ENCODE assay signal across 8 mouse cellular contexts in the genomic region with DNA sequence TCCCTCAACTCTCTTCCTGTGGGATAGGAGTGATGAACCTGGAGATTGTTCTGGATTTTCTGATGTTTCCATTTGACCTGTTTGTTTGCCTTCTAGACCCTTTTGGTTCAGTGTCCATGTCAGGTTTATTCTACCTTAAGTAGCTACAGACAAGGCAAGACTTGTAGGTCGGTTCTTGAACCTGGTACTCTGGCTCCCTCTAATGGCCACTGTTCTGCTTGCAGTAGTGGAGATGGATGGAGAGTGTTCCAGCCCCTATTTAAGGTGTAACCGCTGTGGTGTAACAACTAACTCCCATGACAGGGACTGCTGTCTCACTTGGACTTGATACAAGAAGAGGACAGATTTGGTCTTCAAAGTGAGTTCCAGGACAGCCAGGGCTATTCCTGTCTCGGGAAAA. TPM values are rescaled to one million over a fixed set of nuclear protein-coding genes. Genes with fewer than 3 reads are reported as not detected.
A peak's percentile ranks its signal among the peaks of the same experiment; 100 is the strongest.
DNase-seq lines count a peak whose midpoint lies in the region; ATAC-seq lines count a peak whose summit lies in the region.

No protein-coding gene starts in this region.

- H3K4me2 ChIP-seq in liver, embryonic 12.5 days: no peak overlapping the region

- no peaks in the 10 kb centered on the region for H3K27me3 ChIP-seq in liver, embryonic 12.5 days (replicated peaks)

- no peaks in the 10 kb centered on the region for H3K9me3 ChIP-seq in liver, embryonic 12.5 days (replicated peaks)

- whole genome bisulfite sequencing in liver, embryonic 12.5 days (ENCODE audit: insufficient replicate concordance): 14% methylated on average over 3 of the region's 3 CpGs

- H3K27ac ChIP-seq in liver, embryonic 12.5 days: no peak overlapping the region

- no peak overlapping the region for H3K9ac ChIP-seq in liver, embryonic 12.5 days

- ATAC-seq in cerebellum, adult (ENCODE audit: insufficient number of reproducible peaks, low FRiP score, low TSS enrichment): 0 out of 2 replicates have a peak, but pooled peaks have one; percentile 52
- peak; percentile 61; the same call in 1 of the 2 replicates for ATAC-seq in liver, embryonic 12.5 days

- DNase-seq in A20 (ENCODE audit: low read depth, low spot score): peak; percentile 87
- DNase-seq in ES-CJ7 (ENCODE audit: low read depth, low spot score): peak; percentile 95
- DNase-seq in frontal cortex, postnatal 14 days (ENCODE audit: low spot score in 2 of 2): peak; percentile 35 to 67
- DNase-seq in kidney, postnatal 10 days: peak; percentile 85
- DNase-seq in retina, adult 2 months (ENCODE audit: low read depth, low spot score): peak; percentile 69
- peak; percentile 81 for DNase-seq in thymus, postnatal 25 days

- H3K36me3 ChIP-seq in liver, embryonic 12.5 days: no peaks in the 10 kb centered on the region

- H3K4me3 ChIP-seq in liver, embryonic 12.5 days: no peak overlapping the region

- peaks cover 5% of the 10 kb centered on the region for H3K4me1 ChIP-seq in liver, embryonic 12.5 days

RNA-seq across cellular contexts. Expression of a gene that starts 3.8 kb away (rescaled TPM):
- 20.3 and 23.3 TPM in 2 replicates for polyA plus RNA-seq in liver, embryonic 12.5 days (2016; fragmentation: Nextera tagmentation; extraction: Ambion mirVana)

RNA-seq across cellular contexts. Expression of a gene that starts 32.5 kb away (rescaled TPM):
- 0.43 and 0.51 TPM in 2 replicates for polyA plus RNA-seq in liver, embryonic 12.5 days (2016; fragmentation: Nextera tagmentation; extraction: Ambion mirVana)
